Mouse (Mus musculus): ENCODE data around the gene Hrnr. TPM values are rescaled to one million over a fixed set of nuclear protein-coding genes. Genes with fewer than 3 reads are reported as not detected.

Gene Hrnr
- polyA plus RNA-seq (2016; fragmentation: Nextera tagmentation; extraction: Ambion mirVana): not detected in 2 replicates

DNA sequence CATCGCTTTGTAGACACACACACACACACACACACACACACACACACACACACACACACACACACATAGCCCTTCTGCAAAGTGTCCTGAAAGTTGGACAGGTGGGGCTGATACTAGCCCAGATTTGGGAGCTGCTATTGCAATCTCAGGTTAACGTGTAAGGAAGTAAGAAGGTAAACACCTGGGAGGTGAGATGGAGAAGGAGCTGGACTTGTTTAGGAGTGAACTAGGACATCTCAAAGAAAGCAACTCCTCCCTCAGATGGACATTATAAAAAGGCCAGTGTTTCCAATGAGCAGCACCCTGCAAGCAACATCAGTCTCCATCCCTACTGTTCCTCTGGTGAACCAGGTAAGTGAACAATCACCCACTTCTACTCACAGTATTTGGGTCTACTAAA is at the start of gene Hrnr:
Hrnr (plus strand) TSS at position 301 of the 400 bp plus-strand sequence.
- H3K9me3 ChIP-seq: no peaks in the 10 kb centered on the region
- no peaks in the 10 kb centered on the region for H3K27me3 ChIP-seq
- H3K4me3 ChIP-seq: no peak within 1 kb of the TSS
- ATAC-seq (ENCODE audit: insufficient number of reproducible peaks, insufficient read depth, low FRiP score, low TSS enrichment): no peak
- H3K4me1 ChIP-seq: no peaks in the 10 kb centered on the region
- no peak within 1 kb of the TSS for H3K27ac ChIP-seq
- WGBS: 87% methylated on average over 2 of the region's 2 CpGs
- H3K9ac ChIP-seq: no peak within 1 kb of the TSS
- H3K4me2 ChIP-seq (replicated peaks): no peak within 1 kb of the TSS
- no peaks in the 10 kb centered on the region for H3K36me3 ChIP-seq

DNA sequence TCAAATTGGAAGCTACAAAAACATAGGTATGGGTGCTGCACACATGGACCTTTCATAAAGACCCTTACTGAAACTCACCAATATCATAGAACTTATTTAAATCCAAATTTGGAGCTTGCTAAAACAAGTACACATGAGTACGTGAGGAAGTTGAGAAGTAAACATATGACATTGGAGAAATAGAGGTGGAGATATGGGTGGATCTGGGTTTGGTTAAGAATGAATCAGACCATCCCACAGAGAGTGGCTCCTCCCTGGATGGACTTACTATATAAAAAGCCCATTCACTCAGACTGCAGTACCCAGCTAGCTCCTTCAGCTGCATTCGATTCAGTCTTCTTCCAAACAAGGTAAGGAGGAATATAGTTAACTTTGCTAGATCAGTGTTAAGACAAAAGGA is 46.3 kb upstream of the Hrnr start, which contains the start of gene Flg:
Flg (plus strand) TSS at position 301 of the 400 bp plus-strand sequence.
- H3K27ac ChIP-seq: no peak within 1 kb of the TSS
- no peaks in the 10 kb centered on the region for H3K27me3 ChIP-seq
- H3K4me3 ChIP-seq: no peak within 1 kb of the TSS
- WGBS: 79% methylated on average over 2 of the region's 2 CpGs
- H3K36me3 ChIP-seq: no peaks in the 10 kb centered on the region
- H3K4me2 ChIP-seq (replicated peaks): no peak within 1 kb of the TSS
- no peaks in the 10 kb centered on the region for H3K4me1 ChIP-seq
- H3K9ac ChIP-seq: no peak within 1 kb of the TSS
- H3K9me3 ChIP-seq: no peaks in the 10 kb centered on the region
- no peak for ATAC-seq (ENCODE audit: insufficient number of reproducible peaks, insufficient read depth, low FRiP score, low TSS enrichment)

DNA sequence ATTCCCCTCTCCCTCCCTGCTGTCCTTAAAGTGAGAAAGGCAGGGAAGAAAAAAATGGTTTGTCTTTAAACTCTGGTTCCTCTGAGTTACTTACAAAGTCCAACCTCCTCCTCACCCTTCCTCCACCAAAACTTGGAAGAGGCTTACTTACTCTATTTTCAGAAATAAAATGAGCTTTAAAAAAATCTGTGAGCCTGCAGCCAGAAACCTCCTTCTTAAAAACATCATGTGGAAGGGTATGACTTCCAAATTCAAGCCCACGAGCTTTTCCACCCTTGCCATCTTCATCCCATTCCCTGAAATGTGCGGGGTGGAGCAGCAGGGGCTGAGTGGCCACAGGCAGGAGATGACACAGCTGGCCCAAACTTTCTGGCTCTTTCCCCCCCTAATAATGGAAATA is 22.0 kb upstream of the Hrnr start:
- no peak overlapping the region for H3K9ac ChIP-seq
- no peaks in the 10 kb centered on the region for H3K36me3 ChIP-seq
- no peak overlapping the region for H3K4me2 ChIP-seq (replicated peaks)
- no peak overlapping the region for H3K4me3 ChIP-seq
- H3K27ac ChIP-seq: no peak overlapping the region
- no peaks in the 10 kb centered on the region for H3K9me3 ChIP-seq
- WGBS: 84% methylated on average over 2 of the region's 2 CpGs
- no peaks in the 10 kb centered on the region for H3K4me1 ChIP-seq
- ATAC-seq (ENCODE audit: insufficient number of reproducible peaks, insufficient read depth, low FRiP score, low TSS enrichment): no peak
- no peaks in the 10 kb centered on the region for H3K27me3 ChIP-seq

DNA sequence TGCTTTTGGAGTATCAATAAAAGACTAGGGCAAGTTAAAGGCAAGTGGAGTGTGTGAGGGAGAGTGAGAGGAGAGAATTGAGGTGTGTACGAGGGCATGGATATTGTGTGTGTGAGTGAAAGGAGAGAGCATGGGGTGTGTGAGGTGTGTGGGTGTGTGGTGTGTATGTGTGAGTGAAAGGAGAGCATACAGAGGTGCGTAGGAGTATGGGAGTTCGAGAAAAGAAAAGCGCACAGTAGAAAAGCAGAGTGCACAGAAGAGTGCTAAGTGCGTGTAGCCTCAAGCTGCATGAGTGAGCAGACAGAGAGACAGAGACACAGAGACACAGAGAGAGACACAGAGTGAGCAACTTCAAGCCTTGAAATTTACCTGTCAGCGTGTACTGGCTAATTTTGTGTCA is 19.7 kb upstream of the Hrnr start:
- Histone ChIP-seq H3K9me3 (0 out of 2 replicates have a peak, but pooled peaks cover 4% of the 10 kb centered on the region), H3K27ac (no peak overlapping the region), H3K9ac (no peak overlapping the region), H3K4me2 (replicated peaks) (no peak overlapping the region), H3K4me3 (no peak overlapping the region), H3K27me3 (no peaks in the 10 kb centered on the region), H3K4me1 (no peaks in the 10 kb centered on the region), H3K36me3 (no peaks in the 10 kb centered on the region)
- 84% methylated on average over 6 of the region's 6 CpGs for WGBS
- ATAC-seq (ENCODE audit: insufficient number of reproducible peaks, insufficient read depth, low FRiP score, low TSS enrichment): no peak

DNA sequence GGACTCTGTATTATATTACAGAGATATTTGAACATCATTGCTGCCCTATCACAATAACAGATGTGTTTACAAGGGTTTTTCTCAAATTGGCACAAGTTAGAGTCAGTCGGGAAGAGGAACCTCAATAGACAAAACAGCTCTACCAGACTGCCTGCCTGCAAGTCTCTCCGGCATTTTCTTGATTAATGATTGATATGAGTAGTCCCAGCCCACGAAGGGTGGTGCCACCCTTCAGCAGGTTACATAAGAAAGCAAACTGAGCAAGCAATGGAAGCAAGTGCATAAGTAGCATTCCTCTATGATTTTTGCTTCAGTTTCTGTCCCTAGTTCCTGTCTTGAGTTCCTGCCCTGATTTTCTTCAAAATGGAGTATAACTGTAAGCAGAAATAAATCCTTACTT is 17.7 kb upstream of the Hrnr start:
- WGBS: 73% methylated on average over 3 of the region's 3 CpGs
- H3K4me2 ChIP-seq (replicated peaks): no peak overlapping the region
- no peaks in the 10 kb centered on the region for H3K36me3 ChIP-seq
- H3K27me3 ChIP-seq: no peaks in the 10 kb centered on the region
- ATAC-seq (ENCODE audit: insufficient number of reproducible peaks, insufficient read depth, low FRiP score, low TSS enrichment): no peak
- no peaks in the 10 kb centered on the region for H3K4me1 ChIP-seq
- 0 out of 2 replicates have a peak, but pooled peaks cover 4% of the 10 kb centered on the region for H3K9me3 ChIP-seq
- H3K9ac ChIP-seq: no peak overlapping the region
- no peak overlapping the region for H3K27ac ChIP-seq
- H3K4me3 ChIP-seq: no peak overlapping the region

GRCm38 (mm10) chr3:93306142-93306541 is 13.4 kb upstream of the Hrnr start:
- WGBS: 79% methylated on average over 2 of the region's 2 CpGs
- Histone ChIP-seq H3K9me3 (0 out of 2 replicates have a peak, but pooled peaks cover 4% of the 10 kb centered on the region), H3K4me2 (replicated peaks) (no peak overlapping the region), H3K27ac (no peak overlapping the region), H3K36me3 (no peaks in the 10 kb centered on the region), H3K27me3 (no peaks in the 10 kb centered on the region), H3K4me1 (no peaks in the 10 kb centered on the region), H3K4me3 (no peak overlapping the region), H3K9ac (no peak overlapping the region)
- no peak for ATAC-seq (ENCODE audit: insufficient number of reproducible peaks, insufficient read depth, low FRiP score, low TSS enrichment)

DNA sequence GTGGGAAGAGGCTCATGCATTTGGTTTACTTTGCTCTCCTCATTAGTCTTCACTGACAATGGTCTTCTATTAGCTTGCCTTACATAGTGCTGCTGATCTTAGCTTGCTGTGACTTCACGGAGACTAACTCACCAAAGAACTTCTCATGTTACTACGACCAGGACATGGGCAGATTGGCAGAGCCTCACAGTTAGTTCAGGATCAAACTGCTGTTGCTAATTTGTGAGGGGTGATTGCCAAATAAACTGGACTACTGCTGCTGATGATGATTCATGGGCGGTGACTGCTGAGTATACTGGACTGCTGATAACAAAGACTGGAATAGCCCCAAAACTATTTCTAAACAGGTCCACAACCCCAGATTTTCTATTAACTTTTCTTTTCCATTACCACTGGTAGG is 8.2 kb upstream of the Hrnr start:
- no peak for ATAC-seq (ENCODE audit: insufficient number of reproducible peaks, insufficient read depth, low FRiP score, low TSS enrichment)
- Histone ChIP-seq H3K27ac (no peak overlapping the region), H3K4me3 (no peak overlapping the region), H3K9me3 (no peaks in the 10 kb centered on the region), H3K9ac (no peak overlapping the region), H3K27me3 (no peaks in the 10 kb centered on the region), H3K4me1 (no peaks in the 10 kb centered on the region), H3K36me3 (no peaks in the 10 kb centered on the region), H3K4me2 (replicated peaks) (no peak overlapping the region)
- 53% methylated on average over 3 of the region's 3 CpGs for WGBS

DNA sequence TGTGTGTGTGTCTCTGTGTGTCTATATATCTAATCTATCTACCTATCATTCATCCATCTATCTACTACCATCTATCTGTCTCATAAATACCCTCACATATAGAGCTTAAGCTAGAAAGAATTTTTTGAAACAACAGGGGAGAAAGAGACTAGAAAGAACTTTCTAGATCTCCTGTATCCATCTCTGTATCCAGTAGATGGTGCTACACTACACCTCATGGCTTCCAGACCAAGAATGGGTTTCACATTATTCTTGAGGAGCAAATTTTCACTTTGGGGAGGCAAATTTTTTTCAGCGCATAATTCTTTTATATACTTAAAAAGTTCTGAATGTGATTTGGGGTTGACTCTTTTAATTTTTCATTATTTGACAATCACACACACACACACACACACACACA is 5.2 kb upstream of the Hrnr start:
- no peak overlapping the region for H3K4me3 ChIP-seq
- H3K9ac ChIP-seq: no peak overlapping the region
- no peak overlapping the region for H3K27ac ChIP-seq
- no peaks in the 10 kb centered on the region for H3K9me3 ChIP-seq
- no peaks in the 10 kb centered on the region for H3K36me3 ChIP-seq
- WGBS: 89% methylated on average over 1 of the region's 1 CpGs
- H3K4me1 ChIP-seq: no peaks in the 10 kb centered on the region
- ATAC-seq (ENCODE audit: insufficient number of reproducible peaks, insufficient read depth, low FRiP score, low TSS enrichment): no peak
- H3K27me3 ChIP-seq: no peaks in the 10 kb centered on the region
- no peak overlapping the region for H3K4me2 ChIP-seq (replicated peaks)

DNA sequence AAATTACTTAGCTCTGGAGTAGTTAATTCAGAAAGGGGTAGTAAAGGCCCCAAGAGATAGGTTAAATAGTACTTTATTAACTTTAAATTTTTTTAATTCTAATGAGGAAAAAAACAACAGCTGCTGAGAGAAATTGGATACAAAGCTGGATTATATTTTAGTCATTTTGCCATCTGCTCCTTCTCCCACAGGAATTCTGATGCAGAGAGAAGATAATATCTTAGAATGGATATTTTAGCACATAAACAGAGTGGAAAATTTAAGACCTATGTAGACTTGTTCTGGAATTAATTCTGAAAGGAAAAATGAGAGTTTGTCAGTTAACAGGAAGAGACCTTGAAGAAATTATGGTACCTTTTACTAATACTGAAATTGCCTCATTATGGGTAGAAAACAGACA is 18.2 kb downstream of the Hrnr start:
- no peak for ATAC-seq (ENCODE audit: insufficient number of reproducible peaks, insufficient read depth, low FRiP score, low TSS enrichment)

DNA sequence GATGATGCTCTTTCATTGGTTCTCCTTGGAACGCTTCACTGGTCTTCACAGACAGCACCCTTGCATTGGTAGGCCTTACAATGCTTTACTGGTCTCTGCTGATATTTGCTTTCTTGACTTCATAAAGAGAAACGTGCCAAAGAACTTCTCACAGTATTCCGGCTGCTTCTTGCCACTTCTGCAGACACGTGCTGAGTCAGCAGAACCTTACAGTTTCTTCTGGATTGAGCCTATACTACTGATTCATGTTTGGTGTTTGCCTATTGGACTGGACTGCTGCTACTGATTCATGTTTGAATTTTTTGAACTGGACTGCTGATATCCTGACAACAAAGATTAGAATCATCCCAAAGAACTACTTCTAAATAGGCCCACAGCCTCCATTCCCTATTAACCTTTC is 20.5 kb downstream of the Hrnr start:
- Histone ChIP-seq H3K4me3 (no peak overlapping the region), H3K4me2 (replicated peaks) (no peak overlapping the region), H3K27me3 (no peaks in the 10 kb centered on the region), H3K36me3 (no peaks in the 10 kb centered on the region), H3K9me3 (no peaks in the 10 kb centered on the region), H3K9ac (no peak overlapping the region), H3K27ac (no peak overlapping the region), H3K4me1 (no peaks in the 10 kb centered on the region)
- ATAC-seq (ENCODE audit: insufficient number of reproducible peaks, insufficient read depth, low FRiP score, low TSS enrichment): no peak
- 88% methylated on average over 4 of the region's 4 CpGs for WGBS

More for the DNA sequence above, 18.2 kb downstream of the Hrnr start:
- H3K9me3 ChIP-seq: no peaks in the 10 kb centered on the region
- no peak overlapping the region for H3K4me2 ChIP-seq (replicated peaks)
- H3K27me3 ChIP-seq: no peaks in the 10 kb centered on the region
- no peaks in the 10 kb centered on the region for H3K4me1 ChIP-seq
- no peak overlapping the region for H3K4me3 ChIP-seq
- no peak overlapping the region for H3K9ac ChIP-seq
- no peak overlapping the region for H3K27ac ChIP-seq
- H3K36me3 ChIP-seq: no peaks in the 10 kb centered on the region

GRCm38 (mm10) chr3:93346896-93347295 is 27.3 kb downstream of the Hrnr start:
- H3K36me3 ChIP-seq: no peaks in the 10 kb centered on the region
- H3K9ac ChIP-seq: no peak overlapping the region
- ATAC-seq (ENCODE audit: insufficient number of reproducible peaks, insufficient read depth, low FRiP score, low TSS enrichment): no peak
- H3K4me2 ChIP-seq (replicated peaks): no peak overlapping the region
- H3K9me3 ChIP-seq: no peaks in the 10 kb centered on the region
- no peak overlapping the region for H3K4me3 ChIP-seq
- H3K27me3 ChIP-seq: no peaks in the 10 kb centered on the region
- H3K4me1 ChIP-seq: no peaks in the 10 kb centered on the region
- 79% methylated on average over 2 of the region's 2 CpGs for WGBS
- H3K27ac ChIP-seq: no peak overlapping the region

DNA sequence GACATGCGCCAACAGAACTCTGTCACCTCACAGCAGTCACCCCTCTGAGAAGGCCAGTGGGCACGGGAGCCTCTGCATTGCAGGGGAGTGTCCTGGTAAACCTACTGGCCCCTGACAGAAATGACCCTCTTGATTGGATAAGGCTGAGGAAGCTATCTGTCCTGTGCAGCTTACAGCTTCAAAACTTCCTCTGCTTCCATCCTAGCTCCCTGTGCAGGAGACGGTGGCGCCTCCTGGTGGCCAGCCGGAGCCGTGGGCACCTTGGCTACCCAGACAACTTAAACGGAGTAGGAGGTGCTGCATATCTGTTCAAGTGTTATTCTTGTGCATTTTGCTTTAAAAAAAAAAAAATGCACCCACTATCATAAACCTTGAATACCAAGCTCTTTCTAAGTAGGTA is 40.5 kb downstream of the Hrnr start:
- Histone ChIP-seq H3K27ac (no peak overlapping the region), H3K4me2 (replicated peaks) (no peak overlapping the region), H3K9me3 (no peaks in the 10 kb centered on the region), H3K9ac (no peak overlapping the region), H3K4me1 (no peaks in the 10 kb centered on the region), H3K4me3 (no peak overlapping the region), H3K36me3 (no peaks in the 10 kb centered on the region), H3K27me3 (no peaks in the 10 kb centered on the region)
- 16% methylated on average over 7 of the region's 7 CpGs for WGBS
- no peak for ATAC-seq (ENCODE audit: insufficient number of reproducible peaks, insufficient read depth, low FRiP score, low TSS enrichment)
